Mouse (Mus musculus) hindbrain, embryonic 11.5 days (tissue): ENCODE results near the gene Sec14l1. TPM values are rescaled to one million over a fixed set of nuclear protein-coding genes. Genes with fewer than 3 reads are reported as not detected.

Experiments
- ATAC-seq: fragments of 200-750 bp; cut with Nextera tagmentation; 2 replicates; pipeline ENCODE4 v1.8.0; 2017; ENCODE audit warnings: mild to moderate bottlenecking, moderate TSS enrichment, moderate library complexity; ENCODE audit not compliant: low FRiP score
- DNase-seq: peaks from one replicate; pipeline ENCODE4 v3.0.0-alpha.2; 2015; ENCODE audit warnings: low spot score
- H3K27ac ChIP-seq: fragments of 300-500 bp; sonication (generic); 2 replicates; pipeline ENCODE4 v1.5.1; 2014; ENCODE audit warnings: mild to moderate bottlenecking, low read depth, low read length
- H3K27me3 ChIP-seq: fragments of 300-500 bp; sonication (generic); 2 replicates; pipeline ENCODE4 v1.6.1; 2014; ENCODE audit warnings: mild to moderate bottlenecking, low read length, moderate library complexity, mixed read lengths; ENCODE audit not compliant: control insufficient read depth, insufficient read depth
- H3K36me3 ChIP-seq: fragments of 300-500 bp; sonication (generic); 2 replicates; pipeline ENCODE4 v1.6.1; 2014; ENCODE audit warnings: mild to moderate bottlenecking, low read length, moderate library complexity, mixed read lengths; ENCODE audit not compliant: control insufficient read depth, insufficient read depth
- H3K4me1 ChIP-seq: fragments of 300-500 bp; sonication (generic); replicated peaks from 2 replicates; pipeline ENCODE4 v1.6.1; 2014; ENCODE audit warnings: low read length, mixed read lengths; ENCODE audit not compliant: control insufficient read depth, insufficient read depth
- H3K4me2 ChIP-seq: fragments of 300-500 bp; sonication (generic); replicated peaks from 2 replicates; pipeline ENCODE4 v1.6.1; 2014; ENCODE audit warnings: mild to moderate bottlenecking, low read depth, low read length
- H3K4me3 ChIP-seq: fragments of 300-500 bp; sonication (generic); 2 replicates; pipeline ENCODE4 v1.5.1; 2014; ENCODE audit warnings: low read depth, low read length
- H3K9ac ChIP-seq: fragments of 300-500 bp; sonication (generic); 2 replicates; pipeline ENCODE4 v1.6.1; 2014; ENCODE audit warnings: low read depth, low read length
- H3K9me3 ChIP-seq: fragments of 300-500 bp; sonication (generic); 2 replicates; pipeline ENCODE4 v1.6.1; 2016; ENCODE audit warnings: low read length; ENCODE audit not compliant: control insufficient read depth
- WGBS: fragments of 180-500 bp; shearing (Covaris S2); extraction: QIAGEN DNeasy Blood & Tissue Kit; methylation state at CpG from one replicate; pipeline ENCODE4 v1.1.7; 2014; 5-methylcytosine and 5-hydroxymethylcytosine counted together
- polyA plus RNA-seq: library from polyadenylated mRNA; unstranded; fragments of >200 nt; fragmentation: Nextera tagmentation; extraction: Ambion mirVana; gene quantifications from 2 replicates; pipeline ENCODE4 v1.2.1, GENCODE M21; 2014

Gene Sec14l1
- polyA plus RNA-seq, 1 experiment from 2014 or later, result 36.9 TPM

GRCm38 (mm10) chr11:117199282-117200175, 84.6 kb downstream of the Sec14l1 start, which contains the start of gene Sept9:
Sept9 (plus strand) TSS chr11:117199661.
- WGBS, result under 1% methylated on average over 67 of the region's 70 CpGs
- H3K27me3 ChIP-seq, result peaks cover 31% of the 10 kb centered on the region
- ATAC-seq, result no peak
- H3K27ac ChIP-seq, result no peak within 1 kb of the TSS
- H3K4me2 ChIP-seq, result peak within 1 kb of the TSS; percentile 48
- H3K9me3 ChIP-seq, result no peaks in the 10 kb centered on the region
- H3K4me3 ChIP-seq, result peak within 1 kb of the TSS; percentile 35
- H3K36me3 ChIP-seq, result no peaks in the 10 kb centered on the region
- peaks cover 6% of the 10 kb centered on the region for H3K4me1 ChIP-seq
- peak; percentile 48 for DNase-seq
- 0 out of 2 replicates have a peak within 1 kb of the TSS, but pooled peaks have one; percentile 4 for H3K9ac ChIP-seq

GRCm38 (mm10) chr11:117201846-117202245, 86.9 kb downstream of the Sec14l1 start:
- 84% methylated on average over 12 of the region's 12 CpGs for WGBS
- no peak for DNase-seq
- Histone ChIP-seq H3K4me2 (no peak overlapping the region), H3K4me3 (no peak overlapping the region), H3K9me3 (no peaks in the 10 kb centered on the region), H3K27me3 (peaks cover 31% of the 10 kb centered on the region), H3K9ac (no peak overlapping the region), H3K4me1 (peaks cover 6% of the 10 kb centered on the region), H3K27ac (no peak overlapping the region), H3K36me3 (no peaks in the 10 kb centered on the region)
- no peak for ATAC-seq

GRCm38 (mm10) chr11:117204606-117205005, 89.6 kb downstream of the Sec14l1 start:
- H3K27ac ChIP-seq, result no peak overlapping the region
- H3K27me3 ChIP-seq, result peaks cover 16% of the 10 kb centered on the region
- no peak for DNase-seq
- no peak for ATAC-seq
- H3K36me3 ChIP-seq, result no peaks in the 10 kb centered on the region
- H3K4me3 ChIP-seq, result no peak overlapping the region
- H3K9ac ChIP-seq, result no peak overlapping the region
- 90% methylated on average over 8 of the region's 8 CpGs for WGBS
- peaks cover 3% of the 10 kb centered on the region for H3K4me1 ChIP-seq
- H3K4me2 ChIP-seq, result no peak overlapping the region
- H3K9me3 ChIP-seq, result no peaks in the 10 kb centered on the region

DNA sequence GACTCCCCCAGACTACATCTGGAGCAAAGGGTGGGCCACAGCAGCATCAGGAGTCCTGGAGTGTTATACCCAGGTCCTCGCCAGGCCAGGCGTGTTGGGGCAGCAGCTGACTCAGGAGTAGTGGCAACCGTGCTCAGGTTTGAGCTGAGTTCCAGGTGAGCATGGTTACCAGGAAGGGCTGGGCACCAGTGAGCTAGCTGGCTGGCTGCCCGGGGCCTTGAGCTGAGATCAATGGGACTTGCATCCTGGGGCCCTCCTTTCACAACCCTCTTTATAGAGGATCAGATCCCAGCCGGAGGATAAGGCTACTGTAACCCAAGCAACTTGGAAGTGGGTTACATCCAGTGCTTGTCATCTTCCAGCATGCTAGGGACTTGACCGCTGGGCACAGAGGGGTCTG, 90.1 kb downstream of the Sec14l1 start:
- Histone ChIP-seq H3K36me3 (no peaks in the 10 kb centered on the region), H3K27me3 (peaks cover 12% of the 10 kb centered on the region), H3K4me2 (no peak overlapping the region), H3K9ac (no peak overlapping the region), H3K27ac (no peak overlapping the region), H3K4me1 (no peaks in the 10 kb centered on the region), H3K4me3 (no peak overlapping the region), H3K9me3 (no peaks in the 10 kb centered on the region)
- DNase-seq (no peak), ATAC-seq (no peak)
- WGBS, result 84% methylated on average over 6 of the region's 6 CpGs

- Histone ChIP-seq H3K36me3 (no peaks in the 10 kb centered on the region), H3K4me1 (no peaks in the 10 kb centered on the region), H3K4me3 (no peak overlapping the region), H3K27ac (no peak overlapping the region), H3K4me2 (no peak overlapping the region), H3K27me3 (peaks cover 8% of the 10 kb centered on the region), H3K9me3 (no peaks in the 10 kb centered on the region), H3K9ac (no peak overlapping the region)
- WGBS, result 92% methylated on average over 9 of the region's 9 CpGs
- ATAC-seq, result no peak
- DNase-seq, result no peak
Measured at GRCm38 (mm10) chr11:117205447-117205846, 90.5 kb downstream of the Sec14l1 start.

DNA sequence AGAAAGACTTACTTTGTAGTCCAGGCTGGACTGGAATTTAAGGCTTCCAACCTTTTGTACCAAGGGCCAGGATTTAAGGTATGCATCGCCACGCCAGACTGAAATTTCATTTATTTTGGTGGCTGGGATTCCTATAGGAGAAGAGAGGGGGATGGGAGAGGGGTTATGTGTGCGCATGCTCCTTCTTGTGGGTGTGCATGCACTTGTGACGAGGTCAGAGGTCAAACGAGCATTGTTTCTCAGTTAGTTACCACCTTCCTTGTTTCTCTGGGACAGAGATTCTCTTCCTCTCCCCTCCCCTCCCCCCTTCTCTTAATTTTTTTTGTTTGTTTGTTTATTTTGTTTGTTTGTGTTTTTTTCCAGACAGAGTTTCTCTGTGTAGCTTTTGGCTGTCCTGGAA, 92.5 kb downstream of the Sec14l1 start:
- no peaks in the 10 kb centered on the region for H3K9me3 ChIP-seq
- H3K27me3 ChIP-seq, result no peaks in the 10 kb centered on the region
- no peak for ATAC-seq
- no peaks in the 10 kb centered on the region for H3K36me3 ChIP-seq
- WGBS, result 61% methylated on average over 5 of the region's 5 CpGs
- no peaks in the 10 kb centered on the region for H3K4me1 ChIP-seq
- no peak overlapping the region for H3K27ac ChIP-seq
- H3K4me2 ChIP-seq, result no peak overlapping the region
- DNase-seq, result no peak
- no peak overlapping the region for H3K9ac ChIP-seq
- H3K4me3 ChIP-seq, result no peak overlapping the region

GRCm38 (mm10) chr11:117208151-117208673, 93.2 kb downstream of the Sec14l1 start:
- Histone ChIP-seq H3K9me3 (no peaks in the 10 kb centered on the region), H3K4me2 (no peak overlapping the region), H3K36me3 (no peaks in the 10 kb centered on the region), H3K4me1 (no peaks in the 10 kb centered on the region), H3K9ac (no peak overlapping the region), H3K4me3 (no peak overlapping the region), H3K27me3 (no peaks in the 10 kb centered on the region), H3K27ac (no peak overlapping the region)
- WGBS, result 80% methylated on average over 8 of the region's 8 CpGs
- ATAC-seq (no peak), DNase-seq (no peak)
